Mouse (Mus musculus) megakaryocyte, adult 5-6 weeks (primary cell): ENCODE measurements around the gene Tmem44. TPM values are rescaled to one million over a fixed set of nuclear protein-coding genes. Genes with fewer than 3 reads are reported as not detected.

ENCODE experiments used
- ATAC-seq: 2 replicates; pipeline ENCODE4 v1.8.0; 2016; ENCODE audit warnings: mild to moderate bottlenecking, inconsistent platforms; ENCODE audit not compliant: poor library complexity, severe bottlenecking
- total RNA-seq, 2 experiments: library from RNA; stranded (forward) in 1 of 2; stranded (reverse) in 1 of 2; fragments of 153-499, 151-499 nt in 1 of 2; fragments of 221-1000, 200-1000 nt in 1 of 2; gene quantifications; 2 replicates each; pipeline versions ENCODE4 v1.2.3 to v1.2.4; 2015 to 2017

The Tmem44 gene
- total RNA-seq, 2 experiments from 2014 or later = 0.04 TPM; not detected in 1

DNA sequence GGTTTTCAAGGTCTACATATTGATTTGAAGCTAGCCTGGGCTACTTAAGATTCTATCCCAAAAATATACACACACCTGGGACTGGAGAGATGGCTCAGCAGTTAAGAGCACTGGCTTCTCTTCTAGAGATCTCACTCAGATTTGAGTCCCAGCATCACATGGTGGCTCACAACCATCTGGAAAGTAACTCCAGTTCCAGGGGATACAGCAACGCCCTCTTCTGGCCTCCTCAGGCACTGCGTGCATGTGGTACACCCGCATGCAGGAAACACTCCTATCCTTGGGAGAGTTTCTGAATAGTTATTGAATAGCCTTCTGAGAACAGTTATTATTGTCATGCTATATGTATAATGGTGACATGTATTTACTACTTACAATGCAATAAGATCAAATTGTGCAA is 29.5 kb downstream of the Tmem44 start:
- ATAC-seq = no peak

- ATAC-seq = peak; percentile 45; the same call in 1 of the 2 replicates
Observed at GRCm38 (mm10) chr16:30520361-30520823, 30.2 kb downstream of the Tmem44 start.

DNA sequence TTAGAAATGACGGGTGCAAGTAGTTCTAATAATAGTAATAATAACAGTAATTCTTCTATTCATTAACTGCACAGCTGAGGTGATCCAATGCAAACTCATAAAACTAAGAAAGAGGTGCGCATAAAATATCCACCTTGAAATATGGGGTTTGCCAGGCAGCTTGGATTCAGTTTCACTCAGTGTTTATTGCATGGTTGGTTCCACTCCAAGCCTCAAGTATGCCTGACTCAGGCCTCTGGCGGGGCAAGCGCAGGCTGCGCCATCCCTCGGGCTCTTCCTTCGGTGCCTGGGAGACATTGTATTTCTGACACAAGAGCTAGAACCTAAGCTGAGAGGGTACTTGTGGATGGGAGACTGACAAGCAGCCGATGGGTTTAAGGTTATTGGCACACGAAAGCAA is 32.0 kb downstream of the Tmem44 start:
- ATAC-seq = no peak

- ATAC-seq = no peak
Observed at GRCm38 (mm10) chr16:30517666-30518283, 32.9 kb downstream of the Tmem44 start.

GRCm38 (mm10) chr16:30516993-30517392 is 33.6 kb downstream of the Tmem44 start:
- ATAC-seq = no peak

- no peak for ATAC-seq
Observed at GRCm38 (mm10) chr16:30515418-30515817, 35.2 kb downstream of the Tmem44 start.

GRCm38 (mm10) chr16:30513050-30514024 is 37.3 kb downstream of the Tmem44 start:
- ATAC-seq = no peak

- ATAC-seq = no peak
Observed at GRCm38 (mm10) chr16:30512375-30513049, 38.1 kb downstream of the Tmem44 start.

GRCm38 (mm10) chr16:30511563-30512340 is 38.9 kb downstream of the Tmem44 start:
- peak; percentile 48 for ATAC-seq

GRCm38 (mm10) chr16:30510504-30511451 is 39.9 kb downstream of the Tmem44 start:
- ATAC-seq = peak; percentile 90

DNA sequence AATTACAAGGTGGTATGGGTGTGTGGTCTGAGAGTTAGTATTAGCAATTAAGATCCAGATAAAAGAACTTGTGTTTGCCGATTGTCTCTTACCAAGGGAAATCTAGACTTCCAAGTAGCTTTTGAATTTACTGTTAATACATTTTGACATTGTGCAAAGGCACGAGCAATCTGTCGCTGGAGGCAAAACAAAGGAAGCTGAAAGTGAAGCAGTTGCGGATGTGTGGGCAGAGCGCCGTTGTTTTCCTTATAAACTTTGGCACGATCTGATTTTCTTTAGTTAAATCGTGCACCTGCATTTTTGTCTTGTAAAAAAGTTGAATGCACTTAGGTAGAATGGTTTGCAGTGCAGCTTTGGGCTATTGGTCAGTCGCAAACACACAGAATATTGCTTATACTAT is 40.6 kb downstream of the Tmem44 start:
- peak; percentile 13; the same call in 1 of the 2 replicates for ATAC-seq

DNA sequence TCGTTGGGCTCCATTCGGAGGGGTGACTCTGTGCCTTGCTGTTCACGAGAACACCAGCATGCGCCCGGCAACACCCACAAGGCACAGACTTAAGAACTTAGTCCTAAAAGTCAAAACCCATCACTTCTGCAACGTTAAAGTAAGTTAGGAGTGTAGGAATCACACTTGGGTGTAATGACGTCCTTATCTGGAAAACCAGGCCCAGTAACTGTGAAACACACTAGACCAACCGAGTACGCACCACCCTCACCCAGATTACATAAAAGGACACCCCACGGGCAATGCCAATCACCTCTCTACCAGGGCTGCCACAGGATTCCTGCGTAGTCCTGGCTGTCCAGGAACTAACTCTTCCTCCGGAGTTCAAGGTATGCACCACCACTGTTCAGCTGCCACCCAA is 41.3 kb downstream of the Tmem44 start:
- no peak for ATAC-seq

GRCm38 (mm10) chr16:30508738-30509137 is 41.9 kb downstream of the Tmem44 start:
- no peak for ATAC-seq

- ATAC-seq = no peak
Observed at GRCm38 (mm10) chr16:30507120-30507519, 43.5 kb downstream of the Tmem44 start.

- no peak for ATAC-seq
Observed at GRCm38 (mm10) chr16:30505311-30506031, 45.2 kb downstream of the Tmem44 start.

- no peak for ATAC-seq
Observed at GRCm38 (mm10) chr16:30504856-30505255, 45.8 kb downstream of the Tmem44 start.

- peak; percentile 98 for ATAC-seq
Observed at GRCm38 (mm10) chr16:30503958-30504357, 46.7 kb downstream of the Tmem44 start.

DNA sequence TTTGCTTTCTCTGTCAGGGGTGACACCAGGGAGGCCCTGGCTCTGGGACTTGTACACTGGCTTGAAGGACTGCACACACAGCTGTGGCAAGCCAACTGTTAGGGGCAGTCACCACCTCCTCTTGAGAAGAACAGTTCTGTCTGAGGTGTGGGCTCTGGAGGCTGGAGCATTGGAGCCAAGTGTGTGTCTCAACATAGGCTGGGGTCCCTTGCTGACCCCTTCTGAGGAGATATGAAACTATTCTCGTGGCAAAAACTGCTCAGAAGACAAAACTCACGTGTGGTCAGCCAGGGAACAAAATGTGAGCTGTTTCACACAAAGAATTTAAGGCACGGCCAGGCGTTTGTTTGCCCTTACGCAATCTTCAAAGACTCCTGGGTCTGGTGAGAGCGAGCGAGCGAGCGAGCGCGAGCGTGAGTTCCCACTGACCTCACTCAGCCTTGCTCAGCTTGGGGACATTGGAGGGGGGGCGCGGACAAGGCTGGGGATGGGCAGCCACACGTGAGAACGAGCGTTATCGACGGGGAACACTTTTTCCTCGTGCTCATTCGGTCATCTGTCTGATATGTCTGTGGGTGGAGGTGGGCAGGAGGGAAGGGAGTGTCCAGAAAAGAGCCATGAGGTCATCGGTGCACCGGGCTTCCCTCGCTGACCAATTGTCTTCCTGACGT is 48.3 kb downstream of the Tmem44 start:
- peak; percentile 49 for ATAC-seq
